Mouse (Mus musculus) frontal cortex, adult (tissue): ENCODE data around the gene Cd101.

Source experiments
- ATAC-seq: cut with Nextera tagmentation; 2 replicates; pipeline ENCODE4 v1.9.2; 2017; ENCODE audit warnings: mild to moderate bottlenecking, moderate library complexity, mixed read lengths; ENCODE audit not compliant: low TSS enrichment

Cd101 gene

GRCm38 (mm10) chr3:101041997-101042396 is 12.6 kb upstream of the Cd101 start:
- no peak for ATAC-seq

GRCm38 (mm10) chr3:101037984-101038545 is 8.7 kb upstream of the Cd101 start:
- no peak for ATAC-seq

- ATAC-seq = peak; percentile 78
Observed at GRCm38 (mm10) chr3:101036001-101036400, 6.6 kb upstream of the Cd101 start.

GRCm38 (mm10) chr3:101034509-101034908 is 5.2 kb upstream of the Cd101 start:
- ATAC-seq = no peak

GRCm38 (mm10) chr3:101033644-101034043 is 4.3 kb upstream of the Cd101 start:
- ATAC-seq = no peak

- no peak for ATAC-seq
Observed at GRCm38 (mm10) chr3:101031456-101032142, 2.2 kb upstream of the Cd101 start.

GRCm38 (mm10) chr3:101030630-101031029 is 1.3 kb upstream of the Cd101 start:
- no peak for ATAC-seq

- no peak for ATAC-seq
Observed at GRCm38 (mm10) chr3:101026741-101027140, 2.6 kb downstream of the Cd101 start.

- ATAC-seq = no peak
Observed at GRCm38 (mm10) chr3:101022967-101023366, 6.4 kb downstream of the Cd101 start.

- no peak for ATAC-seq
Observed at GRCm38 (mm10) chr3:101021481-101022051, 7.8 kb downstream of the Cd101 start.

GRCm38 (mm10) chr3:101021073-101021472 is 8.3 kb downstream of the Cd101 start:
- ATAC-seq = no peak

GRCm38 (mm10) chr3:101018494-101018893 is 10.9 kb downstream of the Cd101 start:
- ATAC-seq = no peak

GRCm38 (mm10) chr3:101016050-101016449 is 13.3 kb downstream of the Cd101 start:
- no peak for ATAC-seq

- ATAC-seq = no peak
Observed at GRCm38 (mm10) chr3:101015254-101015653, 14.1 kb downstream of the Cd101 start.

- no peak for ATAC-seq
Observed at GRCm38 (mm10) chr3:101013536-101013935, 15.8 kb downstream of the Cd101 start.

GRCm38 (mm10) chr3:101013005-101013404 is 16.4 kb downstream of the Cd101 start:
- ATAC-seq = no peak

GRCm38 (mm10) chr3:101012597-101012996 is 16.8 kb downstream of the Cd101 start:
- no peak for ATAC-seq

GRCm38 (mm10) chr3:101012131-101012571 is 17.2 kb downstream of the Cd101 start:
- peak; percentile 69; the same call in 1 of the 2 replicates for ATAC-seq

- ATAC-seq = no peak
Observed at GRCm38 (mm10) chr3:101011203-101011600, 18.2 kb downstream of the Cd101 start.

- ATAC-seq = no peak
Observed at GRCm38 (mm10) chr3:101010589-101011202, 18.7 kb downstream of the Cd101 start.

GRCm38 (mm10) chr3:101007112-101007782 is 22.1 kb downstream of the Cd101 start:
- no peak for ATAC-seq

GRCm38 (mm10) chr3:101005392-101005791 is 24.0 kb downstream of the Cd101 start:
- ATAC-seq = no peak
